Mouse (Mus musculus) neural tube, embryonic 12.5 days (tissue): ENCODE measurements around the gene Mylk. TPM values are rescaled to one million over a fixed set of nuclear protein-coding genes. Genes with fewer than 3 reads are reported as not detected.

Experiments used
- ATAC-seq: fragments of 200-750 bp; cut with Nextera tagmentation; 2 replicates; pipeline ENCODE4 v1.8.0; 2017; ENCODE audit warnings: low read depth, mild to moderate bottlenecking, moderate TSS enrichment, moderate library complexity; ENCODE audit not compliant: low FRiP score
- H3K27ac ChIP-seq: fragments of 300-500 bp; sonication (generic); 2 replicates; pipeline ENCODE4 v1.5.1; 2016
- H3K27me3 ChIP-seq: fragments of 300-500 bp; sonication (generic); replicated peaks from 2 replicates; pipeline ENCODE4 v1.6.1; 2016; ENCODE audit warnings: mild to moderate bottlenecking
- H3K36me3 ChIP-seq: fragments of 300-500 bp; sonication (generic); 2 replicates; pipeline ENCODE4 v1.6.1; 2016; ENCODE audit warnings: mild to moderate bottlenecking
- H3K4me1 ChIP-seq: fragments of 300-500 bp; sonication (generic); 2 replicates; pipeline ENCODE4 v1.6.1; 2016
- H3K4me2 ChIP-seq: fragments of 300-500 bp; sonication (generic); replicated peaks from 2 replicates; pipeline ENCODE4 v1.6.1; 2016; ENCODE audit warnings: mild to moderate bottlenecking
- H3K4me3 ChIP-seq: fragments of 300-500 bp; sonication (generic); 2 replicates; pipeline ENCODE4 v1.5.1; 2016
- H3K9ac ChIP-seq: fragments of 300-500 bp; sonication (generic); 2 replicates; pipeline ENCODE4 v1.6.1; 2016; ENCODE audit warnings: mild to moderate bottlenecking
- H3K9me3 ChIP-seq: fragments of 300-500 bp; sonication (generic); 2 replicates; pipeline ENCODE4 v1.6.1; 2016; ENCODE audit warnings: mild to moderate bottlenecking
- whole genome bisulfite sequencing: fragments of 180-500 bp; shearing (Covaris S2); methylation state at CpG from one replicate; pipeline ENCODE4 v1.1.7; 2016; 5-methylcytosine and 5-hydroxymethylcytosine counted together
- polyA plus RNA-seq: library from polyadenylated mRNA; unstranded; fragments of >200 nt; fragmentation: Nextera tagmentation; extraction: Ambion mirVana; gene quantifications from 2 replicates; pipeline ENCODE4 v1.2.1, GENCODE M21; 2016

Gene Mylk
- polyA plus RNA-seq, 1 experiment from 2014 or later: 5.1 TPM

DNA sequence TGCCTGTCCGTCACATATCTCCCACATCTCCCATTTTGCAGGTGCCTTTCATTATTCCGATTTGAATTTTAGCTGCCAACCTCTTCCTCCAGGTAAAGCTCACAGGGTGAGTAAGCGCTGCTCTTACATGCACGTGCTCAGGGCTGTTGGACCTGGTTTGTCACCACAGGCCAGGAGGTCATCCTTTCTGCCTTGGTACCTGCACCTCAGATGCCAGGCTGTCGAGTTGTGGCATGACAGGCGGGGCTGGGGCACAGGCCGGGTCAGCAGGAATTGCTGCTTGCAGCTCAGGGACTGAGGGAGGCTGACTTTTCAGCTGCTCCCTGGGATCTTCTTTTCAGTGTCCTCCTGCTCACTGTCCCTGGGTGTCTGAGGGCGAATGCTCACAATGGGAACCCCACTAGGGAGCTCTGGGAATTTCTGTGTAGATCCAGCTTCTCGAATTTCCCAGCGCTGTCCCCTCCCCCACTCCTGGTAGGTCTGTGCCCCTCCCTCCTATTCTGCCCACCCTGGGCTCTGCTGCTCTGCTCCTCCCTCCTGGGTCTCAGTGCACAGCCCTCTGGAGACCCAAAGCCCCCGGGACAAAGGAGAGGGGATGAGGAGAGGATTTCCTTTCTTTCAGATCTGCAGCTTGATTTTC, 3.2 kb downstream of the Mylk start:
- no peak overlapping the region for H3K9ac ChIP-seq
- no peaks in the 10 kb centered on the region for H3K9me3 ChIP-seq
- H3K4me3 ChIP-seq: no peak overlapping the region
- peaks cover 13% of the 10 kb centered on the region; the same call in 1 of the 2 replicates for H3K27me3 ChIP-seq
- H3K27ac ChIP-seq: no peak overlapping the region
- H3K4me1 ChIP-seq: peaks cover 16% of the 10 kb centered on the region
- 0 out of 2 replicates have a peak, but pooled peaks have one; percentile 3 for ATAC-seq
- H3K36me3 ChIP-seq: no peaks in the 10 kb centered on the region
- 19% methylated on average over 11 of the region's 11 CpGs for WGBS
- H3K4me2 ChIP-seq: peak overlapping the region; percentile 24; the same call in 1 of the 2 replicates

DNA sequence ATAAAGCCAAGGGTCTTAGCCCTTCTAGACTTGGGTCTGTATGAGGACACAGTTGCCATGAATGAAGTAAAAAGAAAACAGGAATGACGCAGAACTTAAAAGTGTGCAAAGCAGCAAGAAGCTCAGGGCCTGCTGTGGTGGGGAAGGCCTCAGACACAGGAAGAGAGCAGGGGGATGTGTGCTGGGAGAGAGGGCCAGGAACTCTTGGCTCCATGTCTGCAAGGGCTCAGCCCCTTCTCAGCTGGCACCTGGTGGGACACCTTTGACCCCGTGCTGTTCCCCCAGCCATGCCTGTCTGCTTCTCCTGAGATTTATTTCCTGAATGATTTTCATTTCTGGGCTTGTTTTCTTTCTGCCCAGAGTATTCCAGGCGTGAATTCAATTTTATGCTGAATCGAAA, 4.5 kb downstream of the Mylk start:
- H3K4me1 ChIP-seq: peaks cover 16% of the 10 kb centered on the region
- H3K27me3 ChIP-seq: peaks cover 8% of the 10 kb centered on the region; the same call in 1 of the 2 replicates
- H3K4me3 ChIP-seq: no peak overlapping the region
- ATAC-seq: no peak
- H3K9me3 ChIP-seq: no peaks in the 10 kb centered on the region
- WGBS: 66% methylated on average over 4 of the region's 4 CpGs
- H3K36me3 ChIP-seq: no peaks in the 10 kb centered on the region
- no peak overlapping the region for H3K9ac ChIP-seq
- no peak overlapping the region for H3K27ac ChIP-seq
- H3K4me2 ChIP-seq: no peak overlapping the region

DNA sequence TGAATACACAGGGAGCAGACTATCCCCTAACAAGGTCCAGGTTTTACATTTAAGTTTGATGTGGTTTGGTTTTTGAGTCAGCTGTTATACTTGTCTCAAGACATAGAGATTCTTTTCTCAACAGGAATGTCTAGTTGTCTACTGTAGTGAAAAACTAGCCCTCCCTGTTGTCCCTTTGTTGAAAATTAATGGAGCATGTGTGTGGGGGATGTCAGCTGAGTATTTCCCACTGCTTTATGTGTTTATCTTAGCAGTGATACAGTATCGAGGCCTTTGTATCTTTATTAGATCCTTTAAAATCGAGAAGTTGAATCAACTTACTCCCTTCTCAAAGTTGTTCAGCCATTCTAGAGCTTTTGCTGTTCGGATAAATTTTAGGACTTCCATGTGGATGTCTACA, 7.0 kb downstream of the Mylk start:
- Histone ChIP-seq H3K4me3 (no peak overlapping the region), H3K36me3 (no peaks in the 10 kb centered on the region), H3K4me1 (peaks cover 11% of the 10 kb centered on the region), H3K4me2 (no peak overlapping the region), H3K27ac (no peak overlapping the region), H3K9me3 (no peaks in the 10 kb centered on the region), H3K27me3 (no peaks in the 10 kb centered on the region), H3K9ac (no peak overlapping the region)
- no peak for ATAC-seq
- 54% methylated on average over 3 of the region's 3 CpGs for WGBS

DNA sequence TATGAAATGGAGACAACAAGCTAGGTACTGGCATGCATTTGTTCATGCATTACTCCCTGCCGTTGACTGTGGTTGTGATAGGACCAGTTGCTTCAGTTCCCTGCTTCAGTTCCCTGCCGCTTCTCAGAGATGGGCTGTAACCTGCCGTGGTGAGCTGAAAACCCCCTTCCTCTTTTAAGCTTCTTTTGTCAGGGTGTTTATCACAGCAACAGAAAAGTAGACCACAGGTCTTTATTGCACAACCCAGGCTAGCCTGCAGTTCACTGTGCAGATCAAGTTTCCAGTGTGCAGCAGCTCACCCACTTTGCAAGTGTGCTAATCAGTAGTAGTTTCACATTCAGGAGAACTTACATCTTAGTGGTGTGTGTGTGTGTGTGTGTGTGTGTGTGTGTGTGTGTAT, 8.0 kb downstream of the Mylk start:
- Histone ChIP-seq H3K27me3 (no peaks in the 10 kb centered on the region), H3K36me3 (no peaks in the 10 kb centered on the region), H3K9ac (no peak overlapping the region), H3K4me3 (no peak overlapping the region), H3K4me1 (peaks cover 10% of the 10 kb centered on the region), H3K27ac (no peak overlapping the region), H3K9me3 (no peaks in the 10 kb centered on the region), H3K4me2 (no peak overlapping the region)
- 75% methylated on average over 3 of the region's 3 CpGs for WGBS
- ATAC-seq: no peak

DNA sequence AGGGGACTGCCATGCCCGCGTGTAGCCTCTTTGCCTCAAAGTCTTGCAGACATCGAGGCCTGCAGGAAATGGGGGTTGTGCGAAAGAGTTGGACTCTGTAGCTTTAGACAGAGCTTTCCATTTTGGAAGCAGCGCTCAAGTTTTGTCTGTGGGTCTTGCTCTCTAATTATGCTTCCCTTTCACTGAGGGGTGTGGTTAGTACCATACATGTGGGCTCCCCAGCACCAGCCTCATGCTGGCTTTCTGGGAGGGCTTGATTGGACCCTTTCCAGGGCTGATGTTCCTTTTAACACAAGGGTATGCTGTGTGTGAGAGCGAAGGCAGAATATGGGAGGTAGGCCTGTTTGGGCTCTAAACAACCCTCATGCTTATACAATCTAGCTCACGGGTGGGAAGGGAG, 12.0 kb downstream of the Mylk start:
- H3K27ac ChIP-seq: no peak overlapping the region
- H3K4me3 ChIP-seq: no peak overlapping the region
- no peak overlapping the region for H3K4me2 ChIP-seq
- H3K4me1 ChIP-seq: no peaks in the 10 kb centered on the region
- no peaks in the 10 kb centered on the region for H3K9me3 ChIP-seq
- H3K9ac ChIP-seq: no peak overlapping the region
- no peak for ATAC-seq
- WGBS: 92% methylated on average over 7 of the region's 7 CpGs
- H3K36me3 ChIP-seq: no peaks in the 10 kb centered on the region
- no peaks in the 10 kb centered on the region for H3K27me3 ChIP-seq

DNA sequence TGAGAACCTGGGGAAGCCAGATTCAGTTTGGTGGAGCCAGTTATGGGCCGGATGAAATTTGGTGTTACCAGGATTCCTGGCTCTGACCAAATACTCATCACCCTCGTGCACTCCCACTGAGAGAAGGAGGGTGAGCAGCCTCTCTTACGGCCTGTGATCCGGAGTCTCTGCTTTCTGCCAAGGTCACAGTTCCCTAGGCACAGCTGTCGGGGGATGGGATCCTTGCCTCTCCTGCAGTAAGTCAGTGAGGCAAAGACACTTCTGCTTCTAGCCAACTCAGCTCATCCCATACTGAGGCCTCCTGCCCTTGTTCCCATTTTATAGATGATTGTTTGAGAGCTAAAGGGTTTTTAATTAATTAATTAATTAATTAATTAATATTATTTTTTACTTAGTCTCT, 13.2 kb downstream of the Mylk start:
- Histone ChIP-seq H3K36me3 (no peaks in the 10 kb centered on the region), H3K4me3 (no peak overlapping the region), H3K4me2 (no peak overlapping the region), H3K9me3 (no peaks in the 10 kb centered on the region), H3K4me1 (no peaks in the 10 kb centered on the region), H3K9ac (no peak overlapping the region), H3K27ac (no peak overlapping the region), H3K27me3 (no peaks in the 10 kb centered on the region)
- 63% methylated on average over 5 of the region's 5 CpGs for WGBS
- no peak for ATAC-seq

DNA sequence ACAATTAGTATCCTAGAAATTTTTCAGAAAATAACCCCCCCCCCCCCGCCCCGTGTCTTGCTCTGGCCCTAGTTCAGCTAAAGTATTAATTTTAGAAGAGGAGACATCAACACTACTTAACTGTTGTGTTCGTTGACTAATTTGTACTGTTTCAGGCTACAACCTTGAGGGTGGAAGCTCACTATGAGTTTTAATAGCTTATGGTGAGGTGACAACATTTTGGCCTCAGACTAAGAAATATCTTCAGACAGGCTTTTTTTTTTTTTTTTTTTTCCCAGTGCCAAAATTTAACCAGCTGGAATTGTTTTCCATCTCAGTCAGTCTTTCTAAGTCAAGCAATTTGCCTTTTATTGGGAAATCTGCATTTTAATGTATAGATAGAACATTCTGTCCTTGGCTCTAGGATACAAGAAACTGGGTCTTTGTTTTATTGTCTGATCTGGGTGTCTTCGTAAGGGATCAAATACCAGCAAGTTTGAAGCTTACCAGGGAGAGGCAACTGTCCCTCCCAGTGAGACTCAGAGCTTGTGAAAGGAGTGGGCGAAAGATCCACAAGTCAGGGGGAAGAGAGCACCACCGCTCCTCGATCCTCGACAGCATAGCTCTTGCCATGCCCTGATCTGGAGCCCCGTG, 19.1 kb downstream of the Mylk start:
- WGBS: 88% methylated on average over 9 of the region's 9 CpGs
- no peak for ATAC-seq

DNA sequence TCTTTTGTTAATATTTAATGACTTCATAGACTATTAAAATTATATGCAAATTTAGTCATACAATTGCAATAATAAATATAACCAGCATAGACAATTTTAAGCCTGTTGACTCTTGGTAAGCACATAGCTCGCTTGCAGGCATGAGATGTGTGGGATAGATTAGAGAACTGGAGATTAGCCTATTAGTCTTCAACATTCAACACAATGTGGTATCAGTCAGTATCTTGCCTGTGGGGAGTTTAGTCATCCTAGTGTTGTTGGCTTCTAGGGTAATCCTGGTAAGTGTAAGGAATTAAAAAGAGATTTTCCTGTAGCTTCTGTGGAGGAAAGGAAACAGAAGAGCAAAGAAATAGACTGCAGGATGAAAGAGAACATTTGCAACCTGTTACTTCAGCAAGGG, 20.7 kb downstream of the Mylk start:
- Histone ChIP-seq H3K4me2 (no peak overlapping the region), H3K4me3 (no peak overlapping the region), H3K9ac (no peak overlapping the region), H3K27ac (no peak overlapping the region), H3K36me3 (no peaks in the 10 kb centered on the region), H3K4me1 (no peaks in the 10 kb centered on the region), H3K27me3 (no peaks in the 10 kb centered on the region), H3K9me3 (no peaks in the 10 kb centered on the region)
- WGBS: 83% methylated on average over 1 of the region's 1 CpGs
- no peak for ATAC-seq

More for the DNA sequence above, 19.1 kb downstream of the Mylk start:
- H3K9me3 ChIP-seq: no peaks in the 10 kb centered on the region
- H3K4me2 ChIP-seq: no peak overlapping the region
- H3K4me3 ChIP-seq: no peak overlapping the region
- H3K36me3 ChIP-seq: no peaks in the 10 kb centered on the region
- H3K9ac ChIP-seq: no peak overlapping the region
- H3K27me3 ChIP-seq: no peaks in the 10 kb centered on the region
- no peaks in the 10 kb centered on the region for H3K4me1 ChIP-seq
- H3K27ac ChIP-seq: no peak overlapping the region

DNA sequence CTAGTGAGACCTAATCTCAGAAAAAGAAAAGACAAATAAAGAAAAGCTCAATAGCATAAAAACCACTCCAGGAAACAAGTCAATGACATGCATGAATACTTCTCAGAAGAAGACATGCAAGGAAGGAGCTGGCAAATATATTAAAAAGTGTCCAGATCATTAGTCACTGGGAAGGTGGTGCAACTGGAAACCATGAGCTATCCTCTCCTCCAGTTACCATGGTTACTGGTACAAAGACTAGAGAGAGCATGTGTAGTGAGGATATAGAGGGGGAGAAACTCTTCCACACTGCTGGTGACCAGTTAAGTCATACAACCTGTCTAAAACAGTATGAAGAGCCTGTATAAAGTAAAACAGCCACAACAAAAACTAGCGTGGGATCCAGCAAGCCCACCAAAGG, 21.2 kb downstream of the Mylk start:
- Histone ChIP-seq H3K27me3 (no peaks in the 10 kb centered on the region), H3K4me3 (no peak overlapping the region), H3K4me1 (no peaks in the 10 kb centered on the region), H3K36me3 (no peaks in the 10 kb centered on the region), H3K9me3 (no peaks in the 10 kb centered on the region), H3K27ac (no peak overlapping the region), H3K9ac (no peak overlapping the region), H3K4me2 (no peak overlapping the region)
- ATAC-seq: no peak
- 96% methylated on average over 1 of the region's 1 CpGs for WGBS

DNA sequence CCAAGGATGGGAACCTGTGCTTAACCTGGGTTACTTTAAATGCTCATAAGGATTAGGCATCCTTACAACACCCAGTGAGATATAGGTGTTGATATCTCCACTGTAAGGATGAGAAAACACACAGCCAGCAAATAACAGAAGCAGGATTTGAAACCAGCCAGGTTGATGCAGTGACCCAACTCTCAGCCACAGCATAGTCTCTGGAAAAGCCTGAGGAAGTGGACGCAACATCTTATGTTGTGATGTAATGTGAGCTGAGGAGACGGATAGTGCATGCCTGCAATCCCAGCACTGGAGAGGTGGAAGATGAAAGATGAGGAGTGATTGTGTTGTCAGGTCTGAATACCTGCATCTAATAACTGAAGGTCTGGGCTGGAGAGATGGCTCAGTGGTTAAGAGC, 22.4 kb downstream of the Mylk start:
- no peak overlapping the region for H3K9ac ChIP-seq
- no peaks in the 10 kb centered on the region for H3K9me3 ChIP-seq
- no peak overlapping the region for H3K4me3 ChIP-seq
- no peak overlapping the region for H3K27ac ChIP-seq
- no peaks in the 10 kb centered on the region for H3K27me3 ChIP-seq
- ATAC-seq: no peak
- 98% methylated on average over 2 of the region's 2 CpGs for WGBS
- H3K4me2 ChIP-seq: no peak overlapping the region
- H3K4me1 ChIP-seq: no peaks in the 10 kb centered on the region
- H3K36me3 ChIP-seq: no peaks in the 10 kb centered on the region

DNA sequence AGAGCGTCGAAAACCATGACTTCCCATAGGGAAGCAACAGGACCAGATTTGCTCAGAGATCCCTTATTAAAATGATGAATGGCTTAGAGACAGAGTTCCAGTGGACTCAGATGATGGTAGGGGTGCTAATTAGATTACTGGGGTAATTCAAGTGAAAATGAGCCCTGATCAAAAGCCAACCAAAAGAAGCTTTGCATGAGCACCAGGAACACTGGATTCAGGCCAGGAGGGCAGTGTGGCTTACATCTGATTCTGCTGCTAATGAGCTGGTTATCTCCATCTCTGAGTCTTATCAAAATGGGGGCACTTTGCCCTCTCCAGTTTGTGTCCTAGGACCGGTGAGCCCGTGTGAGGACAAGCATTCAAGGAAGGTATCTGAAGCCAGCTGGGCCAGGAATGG, 23.4 kb downstream of the Mylk start:
- Histone ChIP-seq H3K4me1 (peaks cover 6% of the 10 kb centered on the region; the same call in 1 of the 2 replicates), H3K4me3 (no peak overlapping the region), H3K27ac (no peak overlapping the region), H3K27me3 (no peaks in the 10 kb centered on the region), H3K9me3 (no peaks in the 10 kb centered on the region), H3K4me2 (no peak overlapping the region), H3K36me3 (no peaks in the 10 kb centered on the region), H3K9ac (no peak overlapping the region)
- 77% methylated on average over 4 of the region's 4 CpGs for WGBS
- ATAC-seq: no peak

DNA sequence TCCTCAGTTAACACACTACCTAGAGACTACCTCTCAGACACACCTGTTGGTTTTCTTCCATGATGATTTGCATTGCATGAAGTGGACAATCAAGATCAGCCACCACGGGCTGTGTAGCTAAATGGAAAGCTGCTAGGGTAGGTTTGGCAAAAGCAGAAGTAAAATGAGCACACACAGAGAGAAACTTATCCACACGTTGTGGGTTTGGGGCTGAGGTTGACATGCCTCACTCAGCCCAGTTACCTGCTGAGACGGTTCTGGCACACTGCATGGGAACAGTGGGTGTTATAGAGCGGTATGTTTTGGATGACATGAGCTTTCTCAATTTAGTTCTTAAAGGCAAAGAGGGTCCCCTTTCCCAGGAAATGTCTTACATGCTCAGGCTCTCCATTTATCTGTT, 25.1 kb downstream of the Mylk start:
- Histone ChIP-seq H3K9me3 (no peaks in the 10 kb centered on the region), H3K36me3 (no peaks in the 10 kb centered on the region), H3K9ac (no peak overlapping the region), H3K4me3 (no peak overlapping the region), H3K27ac (no peak overlapping the region), H3K4me1 (peaks cover 6% of the 10 kb centered on the region; the same call in 1 of the 2 replicates), H3K4me2 (no peak overlapping the region), H3K27me3 (no peaks in the 10 kb centered on the region)
- 90% methylated on average over 4 of the region's 4 CpGs for WGBS
- ATAC-seq: no peak
